Mouse (Mus musculus): ENCODE results near the gene Saysd1.
"Not testable (repeated sequence)": the region's sequence is repeated elsewhere in the genome, so short reads cannot be mapped to it uniquely, and the experiment has no call there.

Gene Saysd1

GRCm38 (mm10) chr14:20032738-20033116, 105.6 kb downstream of the Saysd1 start:
- no peak for DNase-seq

DNA sequence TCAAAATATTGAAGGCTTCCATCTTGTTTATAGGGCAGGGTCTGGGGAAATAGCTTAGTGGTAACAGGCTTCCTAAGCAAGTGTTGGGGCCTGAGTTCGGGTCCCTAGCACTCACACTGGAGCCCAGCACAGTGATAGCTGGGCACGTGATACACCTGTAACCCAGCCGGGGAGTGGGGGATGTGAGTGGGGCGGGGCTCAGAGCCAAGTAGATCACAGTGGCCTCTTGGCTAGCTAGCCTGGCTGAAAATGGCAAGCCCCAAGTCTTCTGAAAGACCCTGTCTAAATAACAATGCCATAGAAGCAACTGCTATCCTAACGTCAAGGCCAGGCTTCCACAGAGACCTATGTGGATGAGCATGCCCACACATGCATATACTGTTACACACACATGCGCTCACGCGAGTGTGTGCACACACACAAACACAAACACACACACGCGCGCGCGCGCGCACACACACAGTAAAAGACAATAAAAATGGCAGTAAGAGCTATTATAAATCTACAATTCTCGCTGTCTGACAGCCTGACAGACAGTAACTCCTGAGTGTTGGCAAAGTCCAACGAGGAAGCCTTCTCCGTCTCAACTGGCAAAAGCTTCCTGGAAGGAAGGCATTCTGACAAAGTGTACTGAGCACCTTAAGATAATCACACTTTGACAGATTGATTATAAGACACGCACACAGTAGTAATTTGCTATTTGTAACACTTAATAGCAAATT, 106.2 kb downstream of the Saysd1 start:
- no peak for DNase-seq

DNA sequence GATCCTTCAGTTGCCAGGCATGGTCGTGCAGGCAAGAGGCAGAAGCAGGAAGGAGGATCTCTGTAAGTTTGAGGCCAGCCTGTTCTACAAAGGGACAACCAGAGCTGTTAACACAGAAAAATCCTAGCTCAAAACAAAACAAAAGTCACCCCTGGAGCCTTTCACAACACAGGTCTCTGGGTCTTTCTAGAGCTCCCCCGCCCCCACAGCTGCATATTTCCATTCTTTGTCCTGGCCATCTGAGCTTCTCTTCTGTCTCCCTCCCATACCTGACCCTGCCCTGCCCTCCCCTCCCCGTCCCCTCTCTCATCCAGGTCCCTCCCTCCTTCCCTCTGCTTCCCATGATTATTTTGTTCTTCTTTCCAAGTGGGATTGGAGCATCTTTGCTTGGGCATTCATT, 108.7 kb downstream of the Saysd1 start:
- no peak for DNase-seq

DNA sequence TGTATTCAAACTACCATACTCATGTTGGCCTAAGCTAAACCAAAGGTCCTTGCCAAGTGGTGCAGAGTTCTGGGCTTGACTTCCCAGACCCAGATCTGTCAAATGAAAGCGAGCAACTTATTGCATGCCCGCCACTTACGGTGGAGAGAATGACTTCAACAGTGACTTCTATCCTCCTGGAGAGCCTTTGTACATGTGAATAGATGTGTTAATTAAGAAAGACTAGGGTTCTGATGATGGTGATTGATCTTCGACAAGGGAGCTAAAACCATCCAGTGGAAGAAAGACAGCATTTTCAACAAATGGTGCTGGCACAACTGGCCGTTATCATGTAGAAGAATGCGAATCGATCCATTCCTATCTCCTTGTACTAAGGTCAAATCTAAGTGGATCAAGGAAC, 110.9 kb downstream of the Saysd1 start:
- not testable (repeated sequence) for DNase-seq
